Mouse (Mus musculus) heart, adult 2 months (tissue): ENCODE data around the gene Nuak1.

Experiments used
- CTCF ChIP-seq: fragments of 200-600 bp; IDR thresholded peaks from 2 replicates; pipeline ENCODE4 v1.8.1; 2022; ENCODE audit warnings: antibody characterized with exemption, mild to moderate bottlenecking, moderate library complexity
- EP300 ChIP-seq: fragments of 200-500 bp; IDR thresholded peaks from 2 replicates; pipeline ENCODE4 v1.6.1; 2011; ENCODE audit warnings: low read depth, low read length, control low read depth; ENCODE audit not compliant: insufficient read depth

DNA sequence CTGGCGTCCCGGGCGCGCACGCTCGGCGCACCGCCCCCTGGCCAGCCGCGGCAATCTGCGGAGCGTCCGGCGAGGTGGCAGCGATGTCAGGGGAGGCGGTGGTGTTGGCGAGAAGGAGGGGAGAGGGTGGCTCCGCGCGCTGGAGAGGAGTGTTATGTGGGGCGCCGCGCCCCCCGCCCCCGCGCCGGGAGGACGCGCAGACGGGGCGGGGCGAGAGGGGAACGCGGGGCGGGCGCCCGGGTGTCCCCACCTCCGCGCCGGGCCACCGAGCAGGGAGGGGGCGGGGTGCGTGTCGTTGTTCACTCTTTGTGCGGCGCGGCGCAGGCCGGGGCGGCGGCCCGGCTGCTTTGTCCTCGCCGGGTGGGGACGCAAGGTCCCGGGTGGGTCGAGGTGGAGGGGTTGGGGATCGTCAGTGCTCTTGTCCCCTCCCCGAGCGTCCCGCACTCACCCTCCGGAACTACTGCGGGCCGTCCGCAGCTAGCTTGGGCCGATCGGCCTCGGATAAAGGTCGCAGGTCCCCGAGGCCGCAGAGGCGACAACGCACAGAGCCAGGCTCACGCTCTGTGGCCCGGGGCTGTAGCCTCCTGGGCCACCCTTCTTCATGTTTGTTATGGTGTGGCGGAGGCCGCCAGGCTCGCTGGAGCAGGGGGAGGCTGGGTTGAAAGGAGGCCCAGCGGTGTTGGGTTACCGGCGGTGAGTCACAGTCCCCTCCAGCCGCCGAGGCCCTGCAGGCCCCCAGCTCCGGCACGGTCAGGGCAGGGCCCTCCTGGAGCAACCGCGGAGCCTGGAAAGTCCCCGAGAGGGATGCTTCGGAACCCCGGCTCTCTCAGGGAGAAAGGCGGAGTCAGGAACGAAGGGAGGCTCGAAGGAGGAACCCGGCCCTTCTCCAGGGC, at the start of gene Nuak1:
- TF ChIP-seq CTCF (peak; percentile 35; the same call in 1 of the 2 replicates), EP300 (no peak)
